Mouse (Mus musculus) C2C12 (cell line): ENCODE results near the gene Cir1. TPM values are rescaled to one million over a fixed set of nuclear protein-coding genes. Genes with fewer than 3 reads are reported as not detected.

Experiments used
- H3K27me3 ChIP-seq: one replicate; pipeline ENCODE4 v1.6.1; 2011; ENCODE audit not compliant: control insufficient read depth, insufficient read depth, insufficient read length
- H3K36me3 ChIP-seq: one replicate; pipeline ENCODE4 v1.6.1; 2011; ENCODE audit not compliant: control insufficient read depth, insufficient read depth
- H3K4me3 ChIP-seq: one replicate; pipeline ENCODE4 v1.5.1; 2011; ENCODE audit warnings: mild to moderate bottlenecking, control low read depth; ENCODE audit not compliant: poor library complexity, insufficient read depth, severe bottlenecking
- H3K79me2 ChIP-seq: one replicate; pipeline ENCODE4 v1.6.1; 2011; ENCODE audit not compliant: control insufficient read depth, insufficient read depth
- H3K79me3 ChIP-seq: one replicate; pipeline ENCODE4 v1.6.1; 2011; ENCODE audit warnings: low read depth, control low read depth
- H3ac ChIP-seq: one replicate; pipeline ENCODE3; 2011; ENCODE audit warnings: low read depth; ENCODE audit not compliant: control insufficient read depth, insufficient read length
- CEBPB ChIP-seq: IDR thresholded peaks from one replicate; pipeline ENCODE4 v1.6.1; 2011; ENCODE audit warnings: low read depth, mild to moderate bottlenecking, control low read depth, moderate library complexity
- CTCF ChIP-seq: IDR thresholded peaks from one replicate; pipeline ENCODE4 v1.5.1; 2011; ENCODE audit not compliant: control insufficient read depth, insufficient read depth, insufficient read length
- FOSL1 ChIP-seq: IDR thresholded peaks from one replicate; pipeline ENCODE4 v1.8.0; 2011; ENCODE audit warnings: mild to moderate bottlenecking, low read length; ENCODE audit not compliant: poor library complexity, insufficient read depth, severe bottlenecking
- MAX ChIP-seq: IDR thresholded peaks from one replicate; pipeline ENCODE4 v1.6.1; 2011; ENCODE audit warnings: mild to moderate bottlenecking, control low read depth
- MYOD1 ChIP-seq: IDR thresholded peaks from one replicate; pipeline ENCODE4 v1.6.1; 2011; ENCODE audit warnings: low read depth; ENCODE audit not compliant: control insufficient read depth, insufficient read length
- MYOG ChIP-seq: IDR thresholded peaks from one replicate; pipeline ENCODE4 v1.6.1; 2011; ENCODE audit not compliant: control insufficient read depth, insufficient read length; ENCODE audit errors: extremely low read depth
- USF1 ChIP-seq: IDR thresholded peaks from one replicate; pipeline ENCODE4 v1.6.1; 2011; ENCODE audit warnings: low read depth, mild to moderate bottlenecking, control low read depth, moderate library complexity
- polyA plus RNA-seq: library from polyadenylated mRNA; unstranded; fragments of >200 nt; fragmentation: generic; extraction: Trizol; gene quantifications from one replicate; pipeline ENCODE4 v1.2.1, GENCODE M21; 2012; ENCODE audit warnings: missing spikeins

The Cir1 gene
- polyA plus RNA-seq, 1 experiment = 3.4 TPM

DNA sequence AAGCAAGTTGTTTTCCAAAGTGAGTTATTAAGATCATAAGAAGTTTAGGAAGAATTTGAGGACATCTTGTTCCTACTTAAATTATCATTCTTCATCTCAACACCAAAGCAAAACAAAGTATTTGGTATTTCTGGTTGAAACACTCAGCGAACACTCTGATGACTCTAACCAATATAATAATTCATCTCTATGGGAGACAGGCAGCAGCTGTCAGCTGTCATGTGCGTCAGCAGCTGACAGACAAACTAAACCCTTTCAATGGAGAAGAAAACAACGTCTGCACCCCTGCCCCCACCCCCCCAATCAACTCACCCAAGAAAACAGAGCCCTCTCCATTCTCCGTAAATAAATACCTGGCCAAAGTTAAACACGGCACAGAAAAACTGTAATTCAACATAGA lies 39.0 kb upstream of the Cir1 start:
- H3K36me3 ChIP-seq = no peaks in the 10 kb centered on the region
- no peaks in the 10 kb centered on the region for H3K79me3 ChIP-seq
- no peak overlapping the region for H3K4me3 ChIP-seq
- no peaks in the 10 kb centered on the region for H3K27me3 ChIP-seq
- no peak overlapping the region for H3ac ChIP-seq
- H3K79me2 ChIP-seq = no peaks in the 10 kb centered on the region
- TF ChIP-seq CTCF (no peak), FOSL1 (no peak), CEBPB (no peak), MYOD1 (peak; percentile 92), USF1 (no peak)

DNA sequence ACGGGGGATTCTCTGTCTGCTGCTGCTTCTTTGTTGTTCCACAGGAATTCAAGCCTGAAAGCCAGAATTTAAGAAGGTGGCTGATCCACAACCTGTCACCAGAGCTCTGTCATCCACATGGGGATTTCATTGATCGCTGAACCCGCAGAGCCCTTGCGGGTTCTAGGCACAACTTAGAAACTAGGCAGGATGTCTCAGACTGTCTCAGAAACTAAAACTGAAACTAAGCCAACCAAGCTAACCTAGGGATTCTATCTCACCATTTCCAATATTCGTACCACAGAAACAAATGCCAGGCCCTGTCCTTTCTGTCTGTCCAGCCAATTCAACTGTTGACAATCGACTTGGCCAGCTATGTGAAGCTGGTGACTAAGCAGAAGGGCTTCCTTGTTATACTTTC lies 35.7 kb upstream of the Cir1 start:
- Histone ChIP-seq H3K79me2 (no peaks in the 10 kb centered on the region), H3K36me3 (no peaks in the 10 kb centered on the region), H3K79me3 (no peaks in the 10 kb centered on the region), H3K4me3 (no peak overlapping the region), H3ac (no peak overlapping the region), H3K27me3 (no peaks in the 10 kb centered on the region)
- TF ChIP-seq CTCF (no peak), USF1 (no peak), CEBPB (no peak), FOSL1 (no peak), MAX (no peak), MYOG (no peak), MYOD1 (no peak)

DNA sequence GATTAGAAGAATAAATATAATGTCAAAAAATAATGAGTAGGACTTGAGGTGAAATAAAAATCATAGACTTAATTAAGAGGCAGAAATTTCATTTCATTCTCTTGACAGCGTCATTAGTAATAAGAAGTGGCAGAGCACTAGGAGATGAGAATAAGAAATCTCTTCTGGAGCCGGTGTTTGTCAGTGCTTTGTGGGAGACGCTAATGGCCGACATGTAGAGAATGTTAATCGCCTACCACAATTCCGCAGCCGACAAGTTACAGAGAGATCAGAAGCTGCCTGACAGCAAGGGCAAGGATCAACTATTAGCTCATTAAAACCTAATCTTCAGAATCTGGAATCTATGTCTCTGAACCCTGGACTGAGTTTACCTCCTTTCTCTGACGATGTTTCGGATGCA lies 35.3 kb upstream of the Cir1 start:
- H3ac ChIP-seq = no peak overlapping the region
- H3K4me3 ChIP-seq = no peak overlapping the region
- H3K79me3 ChIP-seq = no peaks in the 10 kb centered on the region
- H3K79me2 ChIP-seq = no peaks in the 10 kb centered on the region
- TF ChIP-seq MYOG = no peak
- no peak for TF ChIP-seq USF1
- no peak for TF ChIP-seq CTCF
- no peak for TF ChIP-seq MAX
- no peak for TF ChIP-seq MYOD1
- no peak for TF ChIP-seq FOSL1
- TF ChIP-seq CEBPB = no peak
- no peaks in the 10 kb centered on the region for H3K27me3 ChIP-seq
- H3K36me3 ChIP-seq = no peaks in the 10 kb centered on the region

DNA sequence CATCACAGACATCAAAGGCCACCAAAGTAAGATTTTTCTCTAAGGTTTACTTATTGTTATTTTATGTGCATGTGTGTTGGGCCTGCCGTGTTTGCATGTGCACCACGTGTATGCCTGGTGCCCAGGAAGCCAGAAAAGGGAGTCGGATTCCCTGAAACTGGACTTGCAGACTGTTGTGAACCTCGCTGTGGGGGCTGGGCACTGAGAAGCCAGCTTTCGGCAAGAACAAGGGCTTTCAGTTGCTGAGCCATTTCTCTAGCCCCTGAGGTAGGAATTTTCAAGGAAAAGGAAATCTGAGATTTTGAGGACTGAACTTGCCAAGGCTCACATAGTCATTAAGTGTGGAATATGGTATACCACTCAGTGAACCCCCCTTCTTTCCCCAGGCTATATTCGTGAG lies 34.6 kb upstream of the Cir1 start:
- H3ac ChIP-seq = no peak overlapping the region
- no peaks in the 10 kb centered on the region for H3K79me2 ChIP-seq
- H3K4me3 ChIP-seq = no peak overlapping the region
- no peaks in the 10 kb centered on the region for H3K36me3 ChIP-seq
- no peak for TF ChIP-seq USF1
- TF ChIP-seq MYOG = no peak
- no peak for TF ChIP-seq CTCF
- no peak for TF ChIP-seq FOSL1
- H3K27me3 ChIP-seq = no peaks in the 10 kb centered on the region
- no peaks in the 10 kb centered on the region for H3K79me3 ChIP-seq

DNA sequence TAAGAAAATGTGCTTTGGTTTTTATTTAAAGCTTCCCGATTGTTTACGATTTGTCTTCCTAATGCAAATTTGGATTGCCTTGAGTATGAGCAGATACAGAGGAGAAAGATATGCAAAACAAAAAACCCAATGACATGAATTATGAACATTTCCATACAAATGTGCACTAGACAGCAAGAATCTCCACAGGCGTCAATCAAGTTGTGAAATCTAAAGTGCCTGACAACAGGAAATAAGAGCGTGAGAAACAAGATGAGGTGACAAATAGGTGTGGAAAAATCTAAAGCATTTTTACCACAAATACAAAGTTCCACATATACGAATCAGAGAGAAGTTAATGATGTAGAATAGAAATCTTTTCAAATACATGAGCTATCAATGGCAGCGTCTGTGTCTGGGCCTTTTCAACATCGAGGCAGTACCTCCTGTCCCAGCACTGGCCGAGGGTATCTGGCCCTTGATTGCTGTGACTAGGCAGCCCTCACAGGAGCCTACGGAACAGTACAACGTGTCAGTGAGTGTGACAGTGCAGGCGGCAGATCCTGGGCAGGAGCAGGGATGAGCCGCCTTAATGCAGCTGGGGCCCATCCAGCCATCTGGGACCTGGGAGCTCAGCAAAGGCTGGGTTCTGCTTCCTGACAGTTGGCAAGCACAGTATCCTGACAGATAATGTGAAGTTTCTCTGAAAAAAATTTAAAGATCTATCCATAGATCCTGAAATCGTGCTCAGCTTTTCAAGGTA lies 34.0 kb upstream of the Cir1 start:
- H3ac ChIP-seq = no peak overlapping the region
- H3K4me3 ChIP-seq = no peak overlapping the region
- no peaks in the 10 kb centered on the region for H3K36me3 ChIP-seq
- H3K79me3 ChIP-seq = no peaks in the 10 kb centered on the region
- TF ChIP-seq MYOD1 = no peak
- no peak for TF ChIP-seq MYOG
- no peak for TF ChIP-seq FOSL1
- no peak for TF ChIP-seq CTCF
- no peak for TF ChIP-seq MAX
- H3K79me2 ChIP-seq = no peaks in the 10 kb centered on the region
- H3K27me3 ChIP-seq = no peaks in the 10 kb centered on the region

DNA sequence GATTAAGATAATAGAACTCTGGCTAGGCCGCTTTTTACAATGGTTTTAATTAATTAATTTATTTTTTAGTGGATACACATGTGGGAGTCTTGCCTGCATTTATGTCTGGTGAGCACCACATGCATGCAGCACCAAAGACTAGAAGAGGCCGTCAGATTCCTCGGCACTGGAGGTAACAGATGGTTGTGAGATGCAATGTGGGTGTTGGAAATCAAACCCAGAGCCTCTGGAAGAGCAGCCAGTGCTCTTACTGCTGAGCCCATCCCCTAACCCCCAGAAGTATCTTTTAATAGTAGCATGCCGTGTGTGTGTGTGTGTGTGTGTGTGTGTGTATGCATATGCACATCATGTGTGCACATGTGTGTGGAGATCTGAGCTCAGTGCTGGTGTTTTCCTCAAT lies 32.7 kb upstream of the Cir1 start:
- Histone ChIP-seq H3K4me3 (no peak overlapping the region), H3K79me3 (no peaks in the 10 kb centered on the region), H3K79me2 (no peaks in the 10 kb centered on the region), H3ac (no peak overlapping the region), H3K27me3 (no peaks in the 10 kb centered on the region), H3K36me3 (no peaks in the 10 kb centered on the region)
- no peak for TF ChIP-seq MAX
- TF ChIP-seq USF1 = no peak
- TF ChIP-seq FOSL1 = no peak
- TF ChIP-seq CEBPB = no peak
- no peak for TF ChIP-seq CTCF
- TF ChIP-seq MYOG = no peak
- TF ChIP-seq MYOD1 = no peak
